Mouse (Mus musculus) megakaryocyte, adult 5-6 weeks (primary cell): ENCODE data around the gene Cdk6. TPM values are rescaled to one million over a fixed set of nuclear protein-coding genes. Genes with fewer than 3 reads are reported as not detected.

ENCODE experiments used
- ATAC-seq: 2 replicates; pipeline ENCODE4 v1.8.0; 2016; ENCODE audit warnings: mild to moderate bottlenecking, inconsistent platforms; ENCODE audit not compliant: poor library complexity, severe bottlenecking
- total RNA-seq, 2 experiments: library from RNA; stranded (forward) in 1 of 2; stranded (reverse) in 1 of 2; fragments of 153-499, 151-499 nt in 1 of 2; fragments of 221-1000, 200-1000 nt in 1 of 2; gene quantifications; 2 replicates each; pipeline versions ENCODE4 v1.2.3 to v1.2.4; 2015 to 2017

Gene Cdk6
- total RNA-seq, 2 experiments from 2014 or later: 9.7 to 17.9 TPM

GRCm38 (mm10) chr5:3543629-3544479, 202.6 kb downstream of the Cdk6 start, which contains the start of gene Fam133b:
Gene Fam133b (plus strand): TSS chr5:3543833.
- ATAC-seq: peak; percentile 99

GRCm38 (mm10) chr5:3544480-3544769, 203.1 kb downstream of the Cdk6 start:
- no peak for ATAC-seq

GRCm38 (mm10) chr5:3546226-3546625, 204.9 kb downstream of the Cdk6 start:
- ATAC-seq: no peak

- ATAC-seq: no peak
These were observed 210.2 kb downstream of the Cdk6 start for GRCm38 (mm10) chr5:3551481-3551880.

GRCm38 (mm10) chr5:3554198-3554597, 212.9 kb downstream of the Cdk6 start:
- ATAC-seq: no peak

- no peak for ATAC-seq
These were observed 230.0 kb downstream of the Cdk6 start, which contains the start of gene 1700109H08Rik for GRCm38 (mm10) chr5:3571266-3571665. Gene 1700109H08Rik (plus strand): TSS chr5:3571566.

GRCm38 (mm10) chr5:3574825-3575224, 233.5 kb downstream of the Cdk6 start:
- no peak for ATAC-seq

- ATAC-seq: no peak
These were observed 236.7 kb downstream of the Cdk6 start for GRCm38 (mm10) chr5:3577939-3578338.

- ATAC-seq: no peak
These were observed 237.8 kb downstream of the Cdk6 start for GRCm38 (mm10) chr5:3579066-3579465.

Other genes starting within 250 kb of the Cdk6 start
- gene Fam133b, start 202.3 kb downstream of the Cdk6 start, total RNA-seq (2015): 37.1 and 39.5 TPM in 2 replicates
- gene Fam133b, start 202.3 kb downstream of the Cdk6 start, total RNA-seq (2017): 47.1 and 50.9 TPM in 2 replicates
- 4.5 and 12.2 TPM in 2 replicates for gene 1700109H08Rik, start 230.1 kb downstream of the Cdk6 start, total RNA-seq (2015)
- gene 1700109H08Rik, start 230.1 kb downstream of the Cdk6 start, total RNA-seq (2017): 4.9 and 5.0 TPM in 2 replicates